Mouse (Mus musculus): ENCODE results near the gene Ppig.
"Not testable (repeated sequence)": the region's sequence is repeated elsewhere in the genome, so short reads cannot be mapped to it uniquely, and the experiment has no call there.

Gene Ppig

GRCm38 (mm10) chr2:69722273-69722649 is at the start of gene Ppig:
TSS of gene Ppig (plus strand) at chr2:69722545.
- DNase-seq (ENCODE audit: low spot score in 2 of 2), result no peak

GRCm38 (mm10) chr2:69673723-69674122 is 48.6 kb upstream of the Ppig start:
- no peak for DNase-seq (ENCODE audit: low spot score in 2 of 2)

- DNase-seq (ENCODE audit: low spot score in 2 of 2), result no peak
These were observed 47.1 kb upstream of the Ppig start for GRCm38 (mm10) chr2:69675266-69675665.

GRCm38 (mm10) chr2:69676713-69677112 is 45.6 kb upstream of the Ppig start:
- DNase-seq (ENCODE audit: low spot score in 2 of 2), result no peak

GRCm38 (mm10) chr2:69677215-69677614 is 45.1 kb upstream of the Ppig start:
- not testable (repeated sequence) for DNase-seq (ENCODE audit: low spot score in 2 of 2)

- DNase-seq (ENCODE audit: low spot score in 2 of 2), result no peak
These were observed 42.4 kb upstream of the Ppig start for GRCm38 (mm10) chr2:69679990-69680389.

GRCm38 (mm10) chr2:69681931-69682330 is 40.4 kb upstream of the Ppig start:
- DNase-seq (ENCODE audit: low spot score in 2 of 2), result no peak

- DNase-seq (ENCODE audit: low spot score in 2 of 2), result peak; percentile 37 to 40
These were observed 39.1 kb upstream of the Ppig start for GRCm38 (mm10) chr2:69683036-69683805.

- no peak for DNase-seq (ENCODE audit: low spot score in 2 of 2)
These were observed 37.9 kb upstream of the Ppig start for GRCm38 (mm10) chr2:69684488-69684887.

- DNase-seq (ENCODE audit: low spot score in 2 of 2), result peak in 1 of 2 experiments; percentile 13
These were observed 32.1 kb upstream of the Ppig start for GRCm38 (mm10) chr2:69690214-69690613.

GRCm38 (mm10) chr2:69690843-69691242 is 31.5 kb upstream of the Ppig start:
- DNase-seq (ENCODE audit: low spot score in 2 of 2), result no peak

GRCm38 (mm10) chr2:69693501-69693900 is 28.8 kb upstream of the Ppig start:
- no peak for DNase-seq (ENCODE audit: low spot score in 2 of 2)

GRCm38 (mm10) chr2:69700446-69700845 is 21.9 kb upstream of the Ppig start:
- no peak for DNase-seq (ENCODE audit: low spot score in 2 of 2)

GRCm38 (mm10) chr2:69712171-69712570 is 10.2 kb upstream of the Ppig start:
- peak; percentile 47 to 58 for DNase-seq (ENCODE audit: low spot score in 2 of 2)

GRCm38 (mm10) chr2:69712981-69713625 is 9.2 kb upstream of the Ppig start, which contains the start of gene Fastkd1:
TSS of gene Fastkd1 (minus strand) at chr2:69713516.
- DNase-seq (ENCODE audit: low spot score in 2 of 2), result peak; percentile 90 to 93

GRCm38 (mm10) chr2:69713626-69714014 is 8.7 kb upstream of the Ppig start:
- DNase-seq (ENCODE audit: low spot score in 2 of 2), result no peak

GRCm38 (mm10) chr2:69714126-69714525 is 8.2 kb upstream of the Ppig start:
- no peak for DNase-seq (ENCODE audit: low spot score in 2 of 2)

- DNase-seq (ENCODE audit: low spot score in 2 of 2), result no peak
These were observed 5.9 kb upstream of the Ppig start for GRCm38 (mm10) chr2:69716483-69716882.

GRCm38 (mm10) chr2:69719121-69719520 is 3.2 kb upstream of the Ppig start:
- DNase-seq (ENCODE audit: low spot score in 2 of 2), result peak in 1 of 2 experiments; percentile 7

GRCm38 (mm10) chr2:69722650-69723518 is 539 bp downstream of the Ppig start:
- peak; percentile 96 for DNase-seq (ENCODE audit: low spot score in 2 of 2)

- no peak for DNase-seq (ENCODE audit: low spot score in 2 of 2)
These were observed 1.1 kb downstream of the Ppig start for GRCm38 (mm10) chr2:69723519-69723825.

GRCm38 (mm10) chr2:69745091-69745490 is 22.7 kb downstream of the Ppig start:
- DNase-seq (ENCODE audit: low spot score in 2 of 2), result no peak
